Mouse (Mus musculus) granulocyte monocyte progenitor cell, adult 5-6 weeks (primary cell): ENCODE results near the gene Majin. TPM values are rescaled to one million over a fixed set of nuclear protein-coding genes. Genes with fewer than 3 reads are reported as not detected.
A peak's percentile ranks its signal among the peaks of the same experiment; 100 is the strongest.

Experiments used
- ATAC-seq: replicated peaks from 2 replicates; pipeline ENCODE4 v1.8.0; 2016; ENCODE audit warnings: mild to moderate bottlenecking, moderate TSS enrichment, inconsistent platforms; ENCODE audit not compliant: poor library complexity, severe bottlenecking
- total RNA-seq, 2 experiments: library from RNA; stranded (forward) in 1 of 2; stranded (reverse) in 1 of 2; fragments of 200-712, 200-1000 nt in 1 of 2; fragments of >200 nt in 1 of 2; fragmentation: Nextera tagmentation in 1 of 2; gene quantifications; 2 replicates each; pipeline ENCODE4 v1.2.3; 2014 to 2017

The Majin gene
- total RNA-seq, 2 experiments from 2014 or later = not detected

DNA sequence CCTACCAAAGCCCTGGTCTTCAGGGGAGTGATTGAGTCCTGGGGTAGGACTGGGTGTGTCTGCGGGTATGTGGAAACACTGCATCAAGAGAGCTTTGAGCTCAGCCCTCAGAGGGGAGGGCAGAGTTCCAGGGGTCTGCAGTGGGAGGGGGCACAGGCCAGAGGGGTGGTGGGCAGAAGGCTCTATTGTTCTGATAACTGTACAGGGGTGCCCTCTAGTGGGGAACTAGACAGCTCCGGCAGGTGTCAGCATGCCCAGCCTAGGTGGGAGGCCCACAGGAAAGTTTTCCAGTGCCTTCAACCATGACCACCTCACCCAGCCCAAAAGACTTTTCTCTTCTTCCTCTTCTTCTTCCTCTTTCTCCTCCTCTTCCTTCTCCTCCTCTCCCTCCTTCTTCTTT, 76.2 kb downstream of the Majin start:
- ATAC-seq = no peak

DNA sequence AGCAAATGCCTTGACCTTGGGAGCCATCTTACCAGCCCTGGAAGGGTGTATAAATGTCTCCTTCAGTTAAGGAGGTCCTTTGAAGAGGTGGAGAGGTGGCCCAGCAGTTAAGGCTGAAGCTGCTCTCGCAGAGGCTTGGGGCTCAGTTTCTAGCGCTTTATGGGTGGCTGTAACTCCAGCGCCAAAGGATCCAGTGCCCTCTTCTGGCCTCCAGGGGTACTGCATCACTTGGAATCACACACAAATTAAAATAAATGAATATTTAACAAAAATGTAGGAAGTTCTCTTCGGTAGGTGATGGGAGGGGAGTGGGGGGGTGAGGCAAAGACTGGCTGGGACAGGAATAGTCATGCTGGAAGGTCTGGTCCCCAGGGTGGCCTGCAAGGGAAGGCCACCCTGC, 76.8 kb downstream of the Majin start:
- no peak for ATAC-seq

DNA sequence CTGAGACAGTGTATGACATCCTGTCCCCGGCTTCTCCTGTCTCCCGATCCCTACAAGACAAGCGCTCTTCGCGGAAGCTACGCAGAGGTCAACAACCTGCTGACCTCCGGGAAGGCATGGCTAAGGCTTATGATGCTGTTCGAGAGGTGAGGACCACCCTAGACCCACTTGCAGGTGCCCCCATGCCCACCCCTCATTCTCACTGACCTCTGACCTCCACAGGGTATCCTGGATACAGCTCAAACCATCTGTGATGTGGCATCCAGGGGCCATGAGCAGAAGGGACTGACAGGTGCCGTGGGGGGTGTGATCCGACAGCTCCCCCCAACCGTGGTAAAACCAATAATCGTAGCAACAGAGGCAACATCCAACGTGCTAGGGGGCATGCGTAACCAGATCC, 77.2 kb downstream of the Majin start:
- ATAC-seq = no peak

DNA sequence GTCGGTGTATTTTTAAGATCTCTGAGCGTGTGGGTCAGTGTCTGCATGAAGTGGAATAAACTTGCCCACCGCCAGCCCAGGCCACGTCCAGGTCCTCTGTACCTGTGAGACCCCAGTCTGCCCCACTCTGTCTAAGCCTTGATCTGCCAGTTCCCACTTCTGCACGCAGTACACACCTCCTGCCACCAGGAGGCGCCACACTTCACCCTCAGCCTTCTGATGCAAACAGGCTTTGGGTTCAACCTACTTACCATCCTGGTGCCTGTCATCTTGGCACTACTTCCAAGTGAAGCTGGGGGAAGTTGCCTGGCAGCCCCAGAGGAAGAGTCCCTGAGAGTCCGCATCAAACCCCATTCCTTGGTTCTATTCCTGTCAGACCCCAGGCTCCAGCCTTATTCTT, 78.0 kb downstream of the Majin start:
- ATAC-seq = peak; percentile 54

GRCm38 (mm10) chr19:6262839-6263433, 78.7 kb downstream of the Majin start:
- no peak for ATAC-seq

DNA sequence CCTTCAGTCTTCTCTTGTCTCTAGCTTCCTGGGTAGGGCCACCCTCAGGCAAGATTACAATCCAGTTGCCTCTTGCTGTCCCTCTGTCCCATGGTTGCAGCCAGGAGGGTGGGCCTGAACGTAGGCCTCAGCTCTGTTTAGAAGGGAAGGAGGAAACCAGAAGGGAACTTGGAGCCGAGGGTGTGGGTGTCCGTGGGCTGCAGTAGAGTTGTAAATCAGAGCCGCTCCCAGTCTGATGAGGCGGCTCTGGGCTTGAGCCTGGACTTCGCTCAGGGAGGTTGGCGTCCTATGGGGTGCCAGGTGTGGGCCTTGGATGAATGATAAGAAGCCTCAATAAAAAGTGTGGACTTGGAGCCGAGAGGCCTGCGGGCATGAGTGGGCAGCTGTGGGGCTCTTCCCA, 80.0 kb downstream of the Majin start:
- ATAC-seq = no peak

DNA sequence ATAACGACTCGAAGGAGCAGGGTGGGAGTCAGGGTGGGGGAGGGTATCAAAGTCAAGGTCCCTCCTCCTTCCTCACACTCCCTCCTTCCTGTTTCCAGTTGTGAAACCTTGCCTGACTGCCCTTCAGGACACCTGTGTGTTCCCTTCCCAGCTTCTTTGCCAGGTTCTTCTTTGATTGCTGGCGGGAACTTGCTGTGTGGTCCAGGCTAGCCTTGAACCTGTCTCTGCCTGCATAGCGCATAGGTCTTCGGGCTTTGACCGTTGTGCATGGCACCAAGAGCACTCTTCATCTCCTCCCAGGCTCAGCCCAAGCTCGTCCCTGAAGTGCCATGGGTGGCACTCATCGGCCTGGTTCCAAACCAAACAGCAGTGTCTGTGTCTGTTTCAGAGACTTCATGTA, 80.8 kb downstream of the Majin start:
- ATAC-seq = no peak

- ATAC-seq = no peak
These were observed 81.6 kb downstream of the Majin start for GRCm38 (mm10) chr19:6265727-6266182.

DNA sequence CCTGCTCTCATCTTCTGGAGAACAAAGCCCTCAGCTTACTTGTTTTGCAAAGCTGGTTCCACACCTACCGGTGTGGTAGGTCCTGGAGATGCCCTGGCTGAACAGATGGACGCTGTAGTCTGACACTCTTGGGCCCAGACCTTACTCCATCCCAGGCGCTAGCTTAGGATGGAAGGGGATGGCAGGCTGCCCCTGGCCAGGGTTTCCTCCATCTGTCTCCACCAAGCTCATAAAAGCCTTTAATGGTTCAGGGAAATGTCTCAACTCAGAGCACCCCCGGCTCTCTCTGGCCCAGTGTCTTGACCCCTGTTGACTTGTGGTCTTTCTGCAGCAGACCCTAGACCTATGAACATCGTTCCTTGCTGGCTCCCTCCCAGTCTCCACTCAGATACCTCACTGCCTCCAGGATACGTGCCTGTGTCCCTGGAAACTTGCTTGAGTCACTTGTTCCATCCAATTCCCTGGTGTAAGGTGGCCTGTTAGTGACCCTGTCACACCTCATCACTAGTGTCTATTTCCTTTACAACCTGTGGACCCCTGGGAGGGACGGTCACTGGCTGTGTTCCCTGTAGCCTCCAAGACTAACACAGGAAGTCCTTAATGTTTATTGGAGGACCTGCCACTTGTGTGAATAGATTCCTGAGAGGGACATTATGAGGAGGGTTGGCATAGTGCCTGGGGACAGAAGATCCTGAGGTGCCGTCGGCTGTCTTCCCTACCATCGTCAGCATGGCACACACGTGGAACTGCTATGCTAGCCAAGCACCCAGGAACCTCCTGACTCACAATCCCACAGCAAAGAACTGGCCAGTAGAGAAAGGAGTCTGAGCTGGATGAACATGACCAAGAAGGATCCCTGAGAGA, 83.3 kb downstream of the Majin start:
- ATAC-seq = no peak

- ATAC-seq = peak; percentile 71
These were observed 84.0 kb downstream of the Majin start for GRCm38 (mm10) chr19:6268170-6268528.

GRCm38 (mm10) chr19:6268670-6269132, 84.5 kb downstream of the Majin start:
- peak; percentile 73 for ATAC-seq

DNA sequence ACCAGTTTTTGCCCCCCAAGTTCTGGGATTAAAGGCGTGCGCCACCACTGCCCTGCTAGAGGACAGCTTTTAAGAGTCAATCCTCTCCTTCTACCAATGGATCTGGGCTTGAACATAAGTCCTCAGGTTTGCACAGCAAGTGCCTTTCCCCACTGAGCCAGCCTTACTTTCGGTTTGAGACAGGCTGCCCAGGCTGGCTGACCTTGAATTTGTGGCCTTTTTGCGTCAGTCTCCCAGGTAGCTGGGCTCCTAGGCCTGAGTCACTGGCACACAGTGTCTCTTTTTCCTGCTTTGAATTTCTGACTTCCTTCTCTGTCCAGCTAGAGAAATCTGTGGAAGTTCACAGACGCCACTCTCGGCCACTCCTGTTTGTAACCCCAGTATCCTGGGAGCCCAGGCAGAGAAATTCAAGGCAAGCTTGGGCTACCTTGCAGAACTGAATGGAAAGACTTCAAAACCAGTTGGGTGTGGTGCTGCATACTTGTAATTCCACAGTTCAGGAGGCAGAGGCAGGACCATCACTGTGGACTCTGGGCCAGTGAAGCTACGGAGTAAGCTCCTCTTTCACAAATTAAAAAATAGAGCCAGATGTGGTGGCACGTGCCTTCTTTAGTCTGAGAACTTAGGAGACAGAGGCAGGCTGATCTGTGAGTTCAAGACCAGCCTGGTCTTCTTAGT, 85.7 kb downstream of the Majin start:
- no peak for ATAC-seq

DNA sequence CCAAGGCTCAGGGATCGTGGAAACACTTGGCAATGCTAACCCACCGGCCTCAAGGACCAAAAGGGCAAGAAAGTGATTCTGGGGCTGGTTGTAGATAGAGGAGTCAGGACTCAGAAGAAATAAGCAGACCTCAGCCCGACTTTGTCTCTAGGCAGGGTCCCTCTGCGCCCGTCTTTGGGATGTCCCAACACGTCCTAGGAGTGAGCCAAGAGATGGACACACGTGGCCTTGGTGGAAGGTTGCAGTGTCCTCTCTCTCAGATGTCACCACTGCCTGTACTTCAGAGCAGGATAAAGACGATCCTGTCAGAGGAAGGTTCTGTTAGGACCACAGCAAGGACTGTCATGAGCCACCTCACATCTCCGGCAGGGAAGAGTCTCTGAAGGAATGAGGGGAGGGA, 86.5 kb downstream of the Majin start:
- no peak for ATAC-seq

DNA sequence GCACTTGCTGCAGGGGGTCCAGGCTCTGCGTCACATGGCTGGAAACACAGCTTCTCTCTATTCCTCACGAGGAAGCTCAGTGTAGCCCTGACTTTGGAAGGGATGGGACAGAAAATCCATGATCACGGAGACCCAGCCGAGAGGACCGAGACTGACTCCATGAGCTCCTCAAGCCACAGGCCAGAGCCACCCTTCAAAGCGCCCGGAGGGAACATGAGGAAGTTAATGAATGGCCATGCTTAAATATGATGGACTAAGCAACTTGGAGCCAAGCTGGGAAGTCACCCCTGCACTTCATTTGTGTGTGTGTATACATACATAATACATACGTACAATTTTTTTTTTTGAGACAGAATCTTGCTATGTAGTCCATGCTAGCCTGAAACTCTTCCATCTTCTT, 87.0 kb downstream of the Majin start:
- no peak for ATAC-seq

DNA sequence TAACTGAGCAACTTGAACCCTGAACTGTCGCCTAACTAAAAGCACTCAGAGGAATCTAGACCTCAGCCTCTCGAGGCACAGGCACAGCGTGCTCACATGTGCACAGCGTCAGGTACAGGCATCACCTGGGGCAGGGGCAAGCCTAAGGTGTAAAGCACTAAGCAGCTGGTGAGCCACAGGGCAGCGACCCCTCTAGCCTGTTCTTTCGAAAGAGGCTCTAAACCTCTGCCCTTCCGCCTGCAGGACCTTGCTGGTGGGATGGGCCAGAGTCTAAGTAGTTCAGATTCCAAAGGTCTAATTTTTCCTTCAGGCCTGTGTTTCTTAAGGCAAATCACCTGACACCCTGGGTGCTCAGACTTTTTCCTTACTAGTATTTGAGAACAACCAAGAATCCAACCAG, 87.9 kb downstream of the Majin start:
- ATAC-seq = no peak

GRCm38 (mm10) chr19:6272738-6273137, 88.5 kb downstream of the Majin start:
- ATAC-seq = no peak

- ATAC-seq = no peak
These were observed 89.4 kb downstream of the Majin start for GRCm38 (mm10) chr19:6273592-6273991.
